Comparison of ENCODE assay signal across 8 mouse cellular contexts in the genomic region with DNA sequence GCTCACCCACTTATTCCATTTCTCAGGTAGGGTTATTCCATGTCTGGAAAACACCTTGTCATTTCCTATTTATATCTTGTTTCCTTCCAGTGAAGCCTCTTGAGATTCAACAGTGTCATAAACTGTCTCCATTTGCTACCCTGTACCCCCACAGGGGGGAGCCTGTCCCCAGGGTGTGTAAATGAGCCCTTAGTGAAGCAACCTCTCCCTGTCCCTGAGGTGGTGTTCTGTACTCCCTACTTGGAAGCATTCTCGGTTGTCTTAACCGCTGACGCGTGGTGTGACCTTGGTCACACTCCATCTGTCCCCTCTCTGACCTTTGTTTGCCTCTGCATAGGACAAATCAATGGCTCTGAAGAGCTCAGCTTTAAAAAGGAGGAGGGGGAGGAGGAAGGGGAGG. TPM values are rescaled to one million over a fixed set of nuclear protein-coding genes. Genes with fewer than 3 reads are reported as not detected.
DNase-seq lines count a peak whose midpoint lies in the region; ATAC-seq lines count a peak whose summit lies in the region.

No protein-coding gene starts in this region.

- no peak for ATAC-seq in hindbrain, embryonic 16.5 days

- H3K4me2 ChIP-seq in hindbrain, embryonic 16.5 days (ENCODE audit: low read length), result no peak overlapping the region

- 32% methylated on average over 4 of the region's 4 CpGs for WGBS in hindbrain, embryonic 10.5 days
- WGBS in hindbrain, embryonic 16.5 days, result 31% methylated on average over 4 of the region's 4 CpGs

- no peak overlapping the region for H3K27ac ChIP-seq in hindbrain, embryonic 10.5 days
- no peak overlapping the region for H3K27ac ChIP-seq in hindbrain, embryonic 16.5 days (ENCODE audit: low read depth, low read length)

- H3K27me3 ChIP-seq in hindbrain, embryonic 10.5 days (ENCODE audit: insufficient read depth, poor library complexity, severe bottlenecking), result peaks cover 19% of the 10 kb centered on the region
- H3K27me3 ChIP-seq in hindbrain, embryonic 16.5 days (replicated peaks; ENCODE audit: control insufficient read depth, insufficient read depth, low read length), result no peaks in the 10 kb centered on the region

- peaks cover 21% of the 10 kb centered on the region for H3K4me1 ChIP-seq in hindbrain, embryonic 10.5 days (replicated peaks)
- H3K4me1 ChIP-seq in hindbrain, embryonic 16.5 days (ENCODE audit: control insufficient read depth, insufficient read depth, low read depth, low read length), result no peaks in the 10 kb centered on the region; the same call in 1 of the 2 replicates

- intact Hi-C loops in gastrocnemius, postnatal 14 days (cut with DNase I; ENCODE audit: low total_unique reads), result loop anchor here (5.0 kb wide), 1 partner anchor 237 kb away; no protein-coding TSS in a partner anchor

- DNase-seq in hindbrain, embryonic 10.5 days (ENCODE audit: low spot score), result peak; percentile 33
- DNase-seq in B cell, adult 2 months, result peak; percentile 18 to 37
- peak; percentile 77 for DNase-seq in adipocyte (ENCODE audit: low spot score)
- peak; percentile 42 for DNase-seq in gastrocnemius, postnatal 14 days
- peak; percentile 46 for DNase-seq in layer of hippocampus, adult 9-10 months (ENCODE audit: low spot score)
- peak; percentile 70 for DNase-seq in right cerebral cortex, adult 18-20 months
- no peak for DNase-seq in T-cell, adult 2 months (ENCODE audit: low spot score)

- no peak overlapping the region for H3K9ac ChIP-seq in hindbrain, embryonic 16.5 days (ENCODE audit: low read depth, low read length)

- H3K4me3 ChIP-seq in hindbrain, embryonic 10.5 days, result no peak overlapping the region
- no peak overlapping the region for H3K4me3 ChIP-seq in hindbrain, embryonic 16.5 days (ENCODE audit: low read length)

- H3K36me3 ChIP-seq in hindbrain, embryonic 10.5 days, result no peaks in the 10 kb centered on the region
- no peaks in the 10 kb centered on the region for H3K36me3 ChIP-seq in hindbrain, embryonic 16.5 days (ENCODE audit: control insufficient read depth, insufficient read depth, low read length)

- H3K9me3 ChIP-seq in hindbrain, embryonic 10.5 days, result no peaks in the 10 kb centered on the region
- no peaks in the 10 kb centered on the region for H3K9me3 ChIP-seq in hindbrain, embryonic 16.5 days (ENCODE audit: control insufficient read depth, low read length)

RNA-seq across cellular contexts. Expression of a gene that starts 43.5 kb away (rescaled TPM):
- polyA plus RNA-seq in hindbrain, embryonic 10.5 days (2016; fragmentation: Nextera tagmentation; extraction: Ambion mirVana), result 14.0 and 28.8 TPM in 2 replicates
- polyA plus RNA-seq in hindbrain, embryonic 16.5 days (2015; fragmentation: Nextera tagmentation; extraction: Ambion mirVana), result 141 and 145 TPM in 2 replicates
- under 1 TPM; 0.29 to 0.57 TPM for total RNA-seq in gastrocnemius, postnatal 14 days (2021)
